Mouse (Mus musculus): ENCODE results near the gene Gadd45g.

DNA sequence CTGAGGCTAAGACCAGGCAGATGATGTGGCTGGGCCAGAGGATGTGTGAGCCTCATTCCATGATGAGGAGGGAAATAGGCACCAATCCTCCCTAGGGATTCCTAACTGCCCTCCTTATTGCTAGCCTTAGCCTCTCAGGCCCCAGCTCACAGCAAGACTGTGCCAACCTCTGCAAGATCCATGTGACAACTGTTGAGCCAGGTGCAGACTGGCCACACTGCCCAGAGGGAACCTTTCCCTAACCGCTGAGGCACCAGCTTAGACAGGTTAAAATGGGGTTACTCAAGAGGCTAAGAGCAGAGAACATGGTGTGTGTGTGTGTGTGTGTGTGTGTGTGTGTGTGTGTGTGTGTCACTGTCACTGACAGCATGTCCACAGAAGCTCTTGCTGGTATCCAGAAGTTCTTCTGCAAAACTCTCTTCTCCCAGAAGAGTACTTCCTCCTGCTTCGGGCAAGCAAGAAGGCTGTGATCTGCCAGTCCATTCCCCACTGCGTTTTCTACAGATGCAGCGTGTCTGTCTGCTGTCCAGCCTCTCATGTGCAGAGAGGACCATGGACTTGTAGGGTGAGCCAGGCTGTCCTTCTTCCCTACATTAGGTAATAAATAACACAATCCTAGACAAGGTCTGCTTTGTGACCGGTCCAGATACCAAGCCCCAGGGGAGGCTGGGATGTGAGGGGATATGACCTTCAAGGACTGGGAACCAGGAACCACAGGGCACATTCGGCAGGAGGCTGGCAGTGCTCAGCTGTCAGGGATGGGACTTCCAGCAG, 28.1 kb upstream of the Gadd45g start:
- TF ChIP-seq CTCF (IDR thresholded peaks at IDR 0.05; ENCODE audit: borderline replicate concordance, insufficient read depth, low read length) (no peak), POLR2A (IDR thresholded peaks at IDR 0.05; ENCODE audit: low read depth, low read length) (no peak)
